ENCODE assay signal across 8 mouse cellular contexts in the genomic region with DNA sequence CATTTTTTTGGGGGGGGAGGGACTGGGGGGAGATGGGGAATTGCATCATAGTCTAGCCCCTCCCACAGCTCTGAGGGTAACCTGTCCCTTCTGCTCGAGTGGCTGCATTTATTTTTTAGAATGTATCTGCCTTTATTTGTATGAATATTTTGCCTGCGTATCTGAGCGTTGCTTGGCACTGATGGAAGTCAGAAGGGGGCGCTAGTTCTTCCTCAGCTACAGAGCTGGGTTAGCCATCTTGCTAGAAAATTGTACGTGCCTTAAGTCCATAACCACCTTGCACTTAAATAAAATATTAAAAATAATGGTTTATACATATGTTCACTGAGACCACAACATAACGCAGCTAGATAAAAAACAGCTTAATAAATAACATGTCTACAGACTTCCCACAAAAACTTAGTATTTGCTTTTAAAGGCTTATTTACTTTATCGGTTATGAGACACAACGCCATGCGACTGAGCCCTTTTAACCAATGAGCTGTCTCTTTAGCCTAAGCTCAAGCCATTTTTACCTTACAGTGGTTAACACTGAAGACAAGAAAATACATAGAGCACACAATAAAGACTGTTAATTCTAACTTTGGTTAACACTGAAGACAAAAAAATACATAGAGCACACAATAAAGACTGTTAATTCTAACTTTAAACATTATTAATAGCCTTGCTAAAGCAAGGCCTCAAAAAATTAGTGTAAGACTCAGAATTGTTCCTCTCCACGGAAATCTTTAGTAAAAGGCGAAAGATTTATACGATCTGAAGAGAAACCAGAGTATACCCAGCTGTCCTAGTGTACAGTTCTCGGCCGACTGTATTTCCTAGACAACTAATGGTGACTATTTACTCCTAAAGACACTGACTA. TPM values are rescaled to one million over a fixed set of nuclear protein-coding genes. Genes with fewer than 3 reads are reported as not detected.
DNase-seq lines count a peak whose midpoint lies in the region; ATAC-seq and TF ChIP-seq lines count a peak whose summit lies in the region.

No protein-coding gene starts in this region.

- 2% methylated on average over 14 of the region's 14 CpGs for WGBS in kidney, adult 2 months
- under 1% methylated on average over 14 of the region's 14 CpGs for WGBS in lung, embryonic 15.5 days

- H3K27ac ChIP-seq in kidney, adult 2 months (ENCODE audit: insufficient read depth, low read depth, low read length): no peak overlapping the region
- peak overlapping the region; percentile 97 for H3K27ac ChIP-seq in lung, embryonic 15.5 days

- H3K27me3 ChIP-seq in kidney, adult 2 months (replicated peaks; ENCODE audit: control insufficient read depth, insufficient read depth, low read length): no peaks in the 10 kb centered on the region
- no peaks in the 10 kb centered on the region for H3K27me3 ChIP-seq in lung, embryonic 15.5 days

- no peak overlapping the region for H3K9ac ChIP-seq in lung, embryonic 15.5 days

- peak; percentile 86 for ATAC-seq in lung, embryonic 15.5 days (ENCODE audit: borderline replicate concordance, extremely low read depth, low FRiP score, low TSS enrichment)
- ATAC-seq in neutrophil, adult 5-6 weeks (ENCODE audit: extremely low read depth, insufficient number of reproducible peaks, low FRiP score, poor library complexity, severe bottlenecking): peak; percentile 40

- peak overlapping the region; percentile 78 for H3K4me2 ChIP-seq in lung, embryonic 15.5 days

- TF ChIP-seq CTCF in kidney, adult 2 months (conservative IDR thresholded peaks at IDR 0.05; ENCODE audit: insufficient read depth, insufficient read length, low read depth, low read length): peak; percentile 54

- H3K9me3 ChIP-seq in lung, embryonic 15.5 days: no peaks in the 10 kb centered on the region

- H3K4me1 ChIP-seq in kidney, adult 2 months (ENCODE audit: control insufficient read depth, insufficient read depth, low read length): peaks cover 2% of the 10 kb centered on the region; the same call in 1 of the 2 replicates
- H3K4me1 ChIP-seq in lung, embryonic 15.5 days: peaks cover 13% of the 10 kb centered on the region

- no peak overlapping the region for H3K4me3 ChIP-seq in kidney, adult 2 months (ENCODE audit: insufficient read depth, low read depth, low read length)
- peak overlapping the region; percentile 69; the same call in 1 of the 2 replicates for H3K4me3 ChIP-seq in lung, embryonic 15.5 days

- TF ChIP-seq POLR2A in kidney, adult 2 months (IDR thresholded peaks at IDR 0.05; ENCODE audit: low read depth, low read length): no peak

- H3K36me3 ChIP-seq in kidney, adult 2 months (ENCODE audit: control insufficient read depth, insufficient read depth, low read length): no peaks in the 10 kb centered on the region
- no peaks in the 10 kb centered on the region for H3K36me3 ChIP-seq in lung, embryonic 15.5 days

- DNase-seq in adrenal gland, postnatal 10 days: peak; percentile 60
- no peak for DNase-seq in adrenal gland, postnatal 4 days (ENCODE audit: low spot score in 2 of 2)
- peak; percentile 94 for DNase-seq in R1 (ENCODE audit: low read depth, low spot score)
- DNase-seq in embryo, embryonic 10 days (ENCODE audit: low spot score): peak; percentile 86
- DNase-seq in heart, adult 8-10 months (ENCODE audit: low spot score): peak; percentile 49
- peak; percentile 58 for DNase-seq in kidney, adult 2 months

RNA-seq across cellular contexts. Expression of a gene that starts 0.7 kb away (rescaled TPM):
- total RNA-seq in adrenal gland, postnatal 10 days (2021): 1 to 10 TPM; 5.9 to 6.7 TPM
- 1 to 10 TPM; 8.5 to 9.1 TPM for total RNA-seq in adrenal gland, postnatal 4 days (2021)
- 1 to 10 TPM; 1.8 to 2.8 (median 2.1) TPM for total RNA-seq in heart, adult 8-10 months (2022)
- polyA plus RNA-seq in kidney, adult 2 months (2012; rRNA removed): 3.2 and 3.3 TPM in 2 replicates
- polyA plus RNA-seq in lung, embryonic 15.5 days (2015; fragmentation: Nextera tagmentation; extraction: Ambion mirVana): 12.8 and 13.0 TPM in 2 replicates
- total RNA-seq in neutrophil, adult 5-6 weeks (2017): 20.3 and 20.7 TPM in 2 replicates

RNA-seq across cellular contexts. Expression of a gene that starts 32.5 kb away (rescaled TPM):
- total RNA-seq in adrenal gland, postnatal 10 days (2021): not detected
- total RNA-seq in adrenal gland, postnatal 4 days (2021): not detected
- total RNA-seq in heart, adult 8-10 months (2022): not detected
- not detected in 2 replicates for polyA plus RNA-seq in kidney, adult 2 months (2012; rRNA removed)
- not detected in 2 replicates for polyA plus RNA-seq in lung, embryonic 15.5 days (2015; fragmentation: Nextera tagmentation; extraction: Ambion mirVana)
- total RNA-seq in neutrophil, adult 5-6 weeks (2017): not detected in 2 replicates

RNA-seq across cellular contexts. Expression of a gene that starts 56.4 kb away (rescaled TPM):
- 1 to 10 TPM in 1 of 2 experiments, under 1 TPM in 1; 0.82 to 1.1 TPM for total RNA-seq in adrenal gland, postnatal 10 days (2021)
- total RNA-seq in adrenal gland, postnatal 4 days (2021): under 1 TPM; 0.14 to 0.31 TPM
- total RNA-seq in heart, adult 8-10 months (2022): 1 to 10 TPM in 1 of 4 experiments, under 1 TPM in 3; 0.09 to 1.3 (median 0.17) TPM
- polyA plus RNA-seq in kidney, adult 2 months (2012; rRNA removed): 0.11 and 0.53 TPM in 2 replicates
- polyA plus RNA-seq in lung, embryonic 15.5 days (2015; fragmentation: Nextera tagmentation; extraction: Ambion mirVana): 0.43 and 0.57 TPM in 2 replicates
- total RNA-seq in neutrophil, adult 5-6 weeks (2017): 126 and 134 TPM in 2 replicates

Comparison
In these comparisons a context has a peak if more than half of its experiments do, and no peak if none do; other contexts are left out.
1. DNase-seq: peak in adrenal gland, postnatal 10 days (single experiment), R1 (single experiment), embryo, embryonic 10 days (single experiment), heart, adult 8-10 months (single experiment) and kidney, adult 2 months (single experiment); none in adrenal gland, postnatal 4 days (0 of 2).
2. RNA of a gene that starts 56.4 kb away (total RNA-seq): 126 to 134 TPM in neutrophil, adult 5-6 weeks; 0.82 to 1.1 TPM in adrenal gland, postnatal 10 days, 0.14 to 0.31 TPM in adrenal gland, postnatal 4 days and 0.09 to 1.3 TPM in heart, adult 8-10 months; every median in the first group is over 10 times any median in the second.